Mouse (Mus musculus) intestine, postnatal 0 days (tissue): ENCODE measurements at regions not wholly inside any gene's neighbourhood (a gene's known extent, or its start where the extent isn't known, plus 50 kb on each side); places are given as distances from the start of the nearest gene placed in this dataset.
A peak's percentile ranks its signal among the peaks of the same experiment; 100 is the strongest.

Experiments
- ATAC-seq: fragments of 200-750 bp; cut with Nextera tagmentation; 2 replicates; pipeline ENCODE4 v1.8.0; 2017; ENCODE audit warnings: mild to moderate bottlenecking, moderate TSS enrichment, moderate library complexity
- H3K27ac ChIP-seq: fragments of 300-500 bp; sonication (generic); 2 replicates; pipeline ENCODE4 v1.5.1; 2014; ENCODE audit warnings: mild to moderate bottlenecking, low read depth, low read length, moderate library complexity
- H3K27me3 ChIP-seq: fragments of 300-500 bp; sonication (generic); replicated peaks from 2 replicates; pipeline ENCODE4 v1.6.1; 2014; ENCODE audit warnings: low read length, mixed read lengths; ENCODE audit not compliant: control insufficient read depth, insufficient read depth
- H3K36me3 ChIP-seq: fragments of 300-500 bp; sonication (generic); 2 replicates; pipeline ENCODE4 v1.6.1; 2014; ENCODE audit warnings: mild to moderate bottlenecking, moderate library complexity; ENCODE audit not compliant: control insufficient read depth, insufficient read depth
- H3K4me1 ChIP-seq: fragments of 300-500 bp; sonication (generic); replicated peaks from 2 replicates; pipeline ENCODE4 v1.6.1; 2014; ENCODE audit warnings: antibody characterized with exemption, low read length, mixed read lengths; ENCODE audit not compliant: control insufficient read depth, insufficient read depth
- H3K4me2 ChIP-seq: fragments of 300-500 bp; sonication (generic); replicated peaks from 2 replicates; pipeline ENCODE4 v1.6.1; 2014; ENCODE audit warnings: low read depth, mild to moderate bottlenecking, moderate library complexity
- H3K4me3 ChIP-seq: fragments of 300-500 bp; sonication (generic); 2 replicates; pipeline ENCODE4 v1.5.1; 2014; ENCODE audit warnings: low read depth, low read length
- H3K9ac ChIP-seq: fragments of 300-500 bp; sonication (generic); 2 replicates; pipeline ENCODE4 v1.6.1; 2014; ENCODE audit warnings: mild to moderate bottlenecking, low read depth, low read length
- H3K9me3 ChIP-seq: fragments of 300-500 bp; sonication (generic); 2 replicates; pipeline ENCODE4 v1.6.1; 2016; ENCODE audit warnings: mixed run types; ENCODE audit not compliant: control insufficient read depth
- CTCF ChIP-seq: sonication (generic); IDR thresholded peaks from 2 replicates; pipeline ENCODE4 v1.5.1; 2016; ENCODE audit warnings: low read depth, mild to moderate bottlenecking, control low read depth, antibody characterized with exemption, moderate library complexity
- WGBS: fragments of 180-500 bp; shearing (Covaris S2); extraction: QIAGEN DNeasy Blood & Tissue Kit; methylation state at CpG from one replicate; pipeline ENCODE4 v1.1.7; 2014; 5-methylcytosine and 5-hydroxymethylcytosine counted together

DNA sequence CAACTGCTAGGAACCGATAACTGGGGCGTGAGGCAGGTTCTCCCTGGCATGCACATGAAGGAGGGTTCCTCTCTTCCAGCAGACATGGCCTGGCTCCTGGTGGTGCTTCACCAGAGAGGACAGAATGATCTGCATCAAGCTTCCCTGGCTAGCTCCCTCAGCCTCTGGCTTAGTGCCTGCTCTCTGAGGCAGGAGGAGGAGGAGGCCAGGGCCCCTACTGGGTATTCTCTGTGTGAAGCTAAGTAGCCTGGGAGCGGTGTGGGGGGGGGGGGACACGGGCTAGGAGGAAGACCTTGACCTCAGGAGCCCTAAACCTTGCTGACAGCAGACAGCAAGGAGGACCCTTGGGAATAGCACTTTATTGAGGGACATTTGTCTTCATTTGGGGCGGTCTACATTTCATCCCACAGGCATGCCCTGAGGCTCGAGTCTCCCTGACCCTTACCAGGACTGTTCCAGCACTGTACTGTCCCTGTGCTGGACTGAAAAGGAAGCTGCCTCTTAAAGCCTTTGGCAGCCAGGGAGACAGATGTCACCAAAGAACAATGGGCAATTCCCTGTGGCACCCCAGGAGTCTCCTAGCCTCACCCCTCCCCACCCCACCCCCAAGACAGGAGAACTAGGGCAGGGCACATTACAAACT, 335.7 kb downstream of the H2al1j start:
- no peak overlapping the region for H3K9ac ChIP-seq
- no peak for TF ChIP-seq CTCF
- H3K27ac ChIP-seq = no peak overlapping the region
- 57% methylated on average over 6 of the region's 6 CpGs for WGBS
- H3K4me2 ChIP-seq = no peak overlapping the region
- H3K4me3 ChIP-seq = no peak overlapping the region
- no peaks in the 10 kb centered on the region for H3K9me3 ChIP-seq
- H3K4me1 ChIP-seq = 0 out of 2 replicates have a peak, but pooled peaks cover 3% of the 10 kb centered on the region
- no peaks in the 10 kb centered on the region for H3K27me3 ChIP-seq
- ATAC-seq = no peak
- no peaks in the 10 kb centered on the region for H3K36me3 ChIP-seq

DNA sequence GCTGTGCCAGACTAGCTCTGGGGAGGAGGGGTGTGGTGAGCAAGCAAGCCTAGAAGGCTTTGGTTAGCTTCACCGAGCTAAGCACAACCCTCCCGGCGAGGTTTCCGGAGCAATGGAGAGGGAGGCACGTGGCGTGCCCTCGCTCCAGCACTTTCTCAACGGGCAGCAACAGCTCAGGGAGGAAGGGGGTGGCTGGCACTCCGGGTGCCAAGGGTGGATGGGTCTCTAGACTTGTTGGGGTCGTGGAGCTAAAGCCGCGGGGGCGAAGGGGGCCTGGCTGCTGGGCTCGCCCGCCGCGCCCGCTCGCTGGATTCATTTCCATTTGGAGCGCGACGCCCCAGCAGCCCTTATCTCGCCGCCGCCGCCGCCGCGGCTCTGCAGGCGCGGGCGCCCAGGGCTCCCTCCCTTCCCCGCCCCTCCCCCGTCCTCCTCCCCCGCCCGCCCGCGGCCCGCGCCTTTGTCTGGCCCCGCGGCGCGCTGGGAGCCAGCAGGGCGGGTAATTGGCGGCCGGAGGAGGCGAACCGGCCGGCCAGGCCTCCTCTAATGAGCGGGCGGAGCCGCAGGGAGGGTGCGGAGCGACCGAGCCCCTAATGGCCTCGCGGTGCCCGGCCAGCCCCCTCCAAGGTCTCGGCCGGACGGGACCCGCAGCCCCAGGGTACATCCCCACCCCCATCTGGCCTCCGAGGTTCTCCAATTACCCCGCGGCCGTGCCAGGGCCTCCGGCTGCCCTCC, 336.9 kb downstream of the H2al1j start:
- Histone ChIP-seq H3K27ac (peak overlapping the region; percentile 94), H3K9ac (peak overlapping the region; percentile 59), H3K4me1 (0 out of 2 replicates have a peak, but pooled peaks cover 3% of the 10 kb centered on the region), H3K4me3 (peak overlapping the region; percentile 36), H3K9me3 (no peaks in the 10 kb centered on the region), H3K36me3 (no peaks in the 10 kb centered on the region), H3K27me3 (no peaks in the 10 kb centered on the region), H3K4me2 (peak overlapping the region; percentile 73)
- 9% methylated on average over 56 of the region's 68 CpGs for WGBS
- peak; percentile 88 for ATAC-seq
- no peak for TF ChIP-seq CTCF

DNA sequence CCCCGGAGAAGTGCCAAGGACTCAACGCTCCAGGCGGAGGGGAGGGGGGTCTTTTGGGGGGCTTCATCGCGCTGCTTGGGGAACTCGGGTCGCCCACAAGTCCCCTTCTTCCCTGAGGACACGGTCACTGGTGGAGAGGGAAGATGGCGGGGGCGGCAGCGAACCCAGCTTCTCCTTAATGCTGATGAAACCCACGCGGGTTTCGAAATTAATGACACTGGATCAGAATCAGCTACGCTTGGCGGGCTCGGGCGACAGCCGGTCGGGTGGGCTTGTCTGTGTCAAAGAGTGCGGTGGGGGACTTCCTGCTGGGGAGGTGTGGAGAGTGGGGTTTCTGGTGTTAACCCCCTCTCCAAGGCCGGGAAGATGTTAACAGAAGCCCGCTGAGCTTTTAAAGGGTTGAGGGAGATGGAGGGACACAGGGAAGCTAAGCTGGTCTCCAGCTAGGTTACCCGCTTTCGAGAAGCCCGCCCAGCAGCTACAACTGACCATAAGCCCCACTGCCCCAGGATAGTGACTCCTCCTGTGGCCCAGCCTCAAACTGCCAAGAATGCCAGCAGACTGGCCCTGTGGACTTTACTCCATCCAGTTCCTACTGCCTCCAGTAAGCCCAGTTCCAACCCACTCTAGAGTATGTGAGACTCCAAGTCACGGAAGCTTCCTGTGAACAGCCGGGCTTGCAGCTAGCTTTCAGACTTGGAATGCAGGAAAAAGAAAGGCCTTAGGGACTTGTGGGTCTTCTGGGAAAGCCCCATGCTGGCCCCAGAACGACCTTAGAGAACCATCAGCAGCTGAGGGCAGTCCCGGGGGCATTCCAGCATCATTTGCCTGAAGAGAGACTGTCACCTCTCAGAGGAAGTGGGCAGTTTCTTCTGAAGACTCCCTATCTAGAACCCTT, 337.7 kb downstream of the H2al1j start:
- H3K4me3 ChIP-seq = peak overlapping the region; percentile 36
- H3K9me3 ChIP-seq = no peaks in the 10 kb centered on the region
- peak overlapping the region; percentile 94 for H3K27ac ChIP-seq
- H3K36me3 ChIP-seq = no peaks in the 10 kb centered on the region
- H3K4me1 ChIP-seq = 0 out of 2 replicates have a peak, but pooled peaks cover 3% of the 10 kb centered on the region
- TF ChIP-seq CTCF = 0 out of 2 replicates have a peak, but pooled peaks have one; percentile 4
- H3K9ac ChIP-seq = peak overlapping the region; percentile 59
- peak; percentile 66 for ATAC-seq
- WGBS = 17% methylated on average over 30 of the region's 30 CpGs
- H3K27me3 ChIP-seq = no peaks in the 10 kb centered on the region
- peak overlapping the region; percentile 73 for H3K4me2 ChIP-seq

DNA sequence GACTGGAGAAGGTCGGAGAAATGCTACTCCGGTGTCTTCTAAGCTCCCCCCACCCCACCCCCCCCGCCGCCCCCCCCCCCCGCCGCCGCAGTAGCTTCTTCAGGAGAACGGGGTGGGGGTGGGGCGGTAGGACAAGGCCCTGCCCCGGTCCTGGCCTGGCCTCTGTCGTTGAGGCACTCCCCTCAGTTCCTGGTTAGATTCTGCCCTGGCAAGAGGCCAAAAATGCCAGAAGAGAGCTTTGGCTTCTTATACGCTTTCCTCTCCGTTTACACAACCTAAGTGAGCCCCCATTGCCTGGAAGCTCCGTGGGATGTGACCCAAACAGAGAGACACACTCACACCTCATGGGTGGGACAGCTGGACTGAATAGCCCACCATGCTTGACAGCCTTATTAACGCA, 338.9 kb downstream of the H2al1j start:
- 5% methylated on average over 4 of the region's 15 CpGs for WGBS
- H3K4me2 ChIP-seq = no peak overlapping the region
- no peak for TF ChIP-seq CTCF
- H3K9ac ChIP-seq = no peak overlapping the region
- H3K27ac ChIP-seq = no peak overlapping the region
- H3K27me3 ChIP-seq = no peaks in the 10 kb centered on the region
- H3K9me3 ChIP-seq = no peaks in the 10 kb centered on the region
- ATAC-seq = peak; percentile 44
- H3K4me1 ChIP-seq = 0 out of 2 replicates have a peak, but pooled peaks cover 3% of the 10 kb centered on the region
- H3K36me3 ChIP-seq = no peaks in the 10 kb centered on the region
- no peak overlapping the region for H3K4me3 ChIP-seq

DNA sequence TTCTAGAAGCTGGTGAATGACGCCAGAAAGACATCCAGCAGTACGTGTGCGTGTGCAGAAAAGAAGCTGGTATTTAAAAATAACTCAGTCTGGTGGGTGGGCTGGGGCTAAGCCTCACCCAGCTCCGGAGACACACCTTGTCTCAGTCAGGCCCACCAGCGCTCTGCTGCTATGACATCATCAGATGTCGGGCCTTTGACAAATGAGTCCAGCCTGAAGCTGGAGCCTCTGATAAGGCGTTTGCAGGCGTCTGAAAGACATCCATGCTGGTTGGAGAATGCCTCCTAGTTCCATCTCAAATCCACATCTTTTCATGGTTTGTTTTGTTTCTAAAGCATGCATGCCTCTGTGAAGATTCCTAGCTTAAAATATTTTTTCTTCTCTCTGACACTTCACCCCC, 344.2 kb downstream of the H2al1j start:
- 0 out of 2 replicates have a peak, but pooled peaks cover 2% of the 10 kb centered on the region for H3K27me3 ChIP-seq
- no peak overlapping the region for H3K27ac ChIP-seq
- no peak for ATAC-seq
- no peak overlapping the region for H3K4me2 ChIP-seq
- no peak overlapping the region for H3K9ac ChIP-seq
- 57% methylated on average over 8 of the region's 8 CpGs for WGBS
- no peaks in the 10 kb centered on the region for H3K9me3 ChIP-seq
- H3K4me1 ChIP-seq = no peaks in the 10 kb centered on the region; the same call in 1 of the 2 replicates
- no peak for TF ChIP-seq CTCF
- no peak overlapping the region for H3K4me3 ChIP-seq
- no peaks in the 10 kb centered on the region for H3K36me3 ChIP-seq

DNA sequence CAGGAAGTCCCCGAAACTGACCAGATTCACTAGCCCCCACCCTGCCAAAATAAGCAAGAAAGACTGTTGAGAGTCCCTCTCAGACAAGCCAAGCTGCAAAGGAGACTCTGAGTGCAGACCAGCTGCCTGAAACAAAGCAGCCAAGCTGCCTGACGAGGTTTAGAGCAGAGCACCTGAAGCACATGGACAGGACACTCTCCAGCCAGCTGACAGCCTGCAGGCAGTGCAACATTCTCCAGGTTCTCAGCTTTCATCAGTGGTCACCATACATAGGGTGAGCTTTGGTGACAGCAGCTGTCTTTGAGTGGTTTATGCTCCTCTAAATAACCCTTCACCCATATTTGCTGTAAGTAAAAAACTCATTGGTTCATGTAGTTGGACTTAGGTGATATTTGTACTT, 350.5 kb downstream of the H2al1j start:
- no peak overlapping the region for H3K9ac ChIP-seq
- no peaks in the 10 kb centered on the region for H3K9me3 ChIP-seq
- H3K4me2 ChIP-seq = no peak overlapping the region
- no peak overlapping the region for H3K27ac ChIP-seq
- no peak overlapping the region for H3K4me3 ChIP-seq
- no peaks in the 10 kb centered on the region; the same call in 1 of the 2 replicates for H3K4me1 ChIP-seq
- H3K27me3 ChIP-seq = 0 out of 2 replicates have a peak, but pooled peaks cover 2% of the 10 kb centered on the region
- no peak for TF ChIP-seq CTCF
- no peak for ATAC-seq
- 65% methylated on average over 2 of the region's 2 CpGs for WGBS
- no peaks in the 10 kb centered on the region for H3K36me3 ChIP-seq
